Mouse (Mus musculus) small intestine, adult 2 months (tissue): Measurements from ENCODE around the gene Ptprq. TPM values are rescaled to one million over a fixed set of nuclear protein-coding genes. Genes with fewer than 3 reads are reported as not detected.

Experiments used
- H3K27ac ChIP-seq: fragments of 200-500 bp; 2 replicates; pipeline ENCODE4 v1.5.1; 2012; ENCODE audit warnings: low read depth, low read length, control low read depth, inconsistent platforms; ENCODE audit not compliant: insufficient read depth
- H3K27me3 ChIP-seq: fragments of 200-500 bp; 2 replicates; pipeline ENCODE4 v1.6.1; 2012; ENCODE audit warnings: mild to moderate bottlenecking, moderate library complexity, low read length, inconsistent platforms; ENCODE audit not compliant: control insufficient read depth, insufficient read depth
- H3K36me3 ChIP-seq: fragments of 200-500 bp; 2 replicates; pipeline ENCODE4 v1.6.1; 2012; ENCODE audit warnings: mild to moderate bottlenecking, low read length, control low read depth, inconsistent platforms; ENCODE audit not compliant: control insufficient read depth, insufficient read depth
- H3K4me1 ChIP-seq: fragments of 200-500 bp; 2 replicates; pipeline ENCODE4 v1.6.1; 2012; ENCODE audit warnings: low read length, inconsistent platforms, mixed read lengths; ENCODE audit not compliant: control insufficient read depth, insufficient read depth, insufficient read length
- H3K4me3 ChIP-seq: fragments of 200-500 bp; 2 replicates; pipeline ENCODE4 v1.5.1; 2012; ENCODE audit warnings: low read depth, mild to moderate bottlenecking, control low read depth, inconsistent platforms, low read length, moderate library complexity
- CTCF ChIP-seq: fragments of 200-500 bp; IDR thresholded peaks from 2 replicates; pipeline ENCODE4 v1.5.1; 2012; ENCODE audit warnings: low read depth, mild to moderate bottlenecking, control low read depth, inconsistent platforms, low read length, moderate library complexity, mixed read lengths; ENCODE audit not compliant: insufficient replicate concordance, insufficient read length; ENCODE audit errors: extremely low read depth
- POLR2A ChIP-seq: fragments of 200-500 bp; IDR thresholded peaks from 2 replicates; pipeline ENCODE4 v1.6.1; 2012; ENCODE audit warnings: low read depth, mild to moderate bottlenecking, control low read depth, inconsistent platforms, low read length, moderate library complexity
- WGBS: fragments of 180-500 bp; shearing (Covaris S2); methylation state at CpG from one replicate; pipeline ENCODE4 v1.1.7; 2018; 5-methylcytosine and 5-hydroxymethylcytosine counted together
- polyA plus RNA-seq: library from polyadenylated mRNA; depleted of rRNA; stranded (reverse); fragments of >200 nt; gene quantifications from 2 replicates; pipeline ENCODE4 v1.2.3, GENCODE M21; 2012

Gene Ptprq
- polyA plus RNA-seq, 1 experiment = not detected

GRCm38 (mm10) chr10:107628104-107628503 is 91.7 kb downstream of the Ptprq start:
- no peak overlapping the region for H3K27ac ChIP-seq
- TF ChIP-seq CTCF (no peak), POLR2A (no peak)
- WGBS = 61% methylated on average over 3 of the region's 3 CpGs

GRCm38 (mm10) chr10:107626648-107627047 is 93.2 kb downstream of the Ptprq start:
- TF ChIP-seq POLR2A = no peak
- no peak for TF ChIP-seq CTCF
- Histone ChIP-seq H3K4me3 (no peak overlapping the region), H3K27me3 (no peaks in the 10 kb centered on the region), H3K27ac (no peak overlapping the region), H3K4me1 (no peaks in the 10 kb centered on the region), H3K36me3 (no peaks in the 10 kb centered on the region)
- 66% methylated on average over 1 of the region's 1 CpGs for WGBS

More at GRCm38 (mm10) chr10:107628104-107628503, 91.7 kb downstream of the Ptprq start:
- no peak overlapping the region for H3K4me3 ChIP-seq
- no peaks in the 10 kb centered on the region for H3K36me3 ChIP-seq
- no peaks in the 10 kb centered on the region for H3K4me1 ChIP-seq
- H3K27me3 ChIP-seq = no peaks in the 10 kb centered on the region

GRCm38 (mm10) chr10:107624211-107624610 is 95.6 kb downstream of the Ptprq start:
- Histone ChIP-seq H3K4me3 (no peak overlapping the region), H3K27ac (no peak overlapping the region), H3K4me1 (no peaks in the 10 kb centered on the region), H3K27me3 (no peaks in the 10 kb centered on the region), H3K36me3 (no peaks in the 10 kb centered on the region)
- TF ChIP-seq POLR2A (no peak), CTCF (no peak)
- 30% methylated on average over 4 of the region's 4 CpGs for WGBS

- TF ChIP-seq POLR2A = no peak
- no peak for TF ChIP-seq CTCF
- no peaks in the 10 kb centered on the region for H3K4me1 ChIP-seq
- WGBS = 87% methylated on average over 2 of the region's 2 CpGs
- no peak overlapping the region for H3K27ac ChIP-seq
- no peaks in the 10 kb centered on the region for H3K36me3 ChIP-seq
- H3K27me3 ChIP-seq = no peaks in the 10 kb centered on the region
- no peak overlapping the region for H3K4me3 ChIP-seq
Measured at GRCm38 (mm10) chr10:107615460-107615859, 104.4 kb downstream of the Ptprq start.

- H3K27me3 ChIP-seq = no peaks in the 10 kb centered on the region
- no peaks in the 10 kb centered on the region for H3K4me1 ChIP-seq
- no peak for TF ChIP-seq POLR2A
- TF ChIP-seq CTCF = no peak
- 85% methylated on average over 6 of the region's 6 CpGs for WGBS
- H3K36me3 ChIP-seq = no peaks in the 10 kb centered on the region
- no peak overlapping the region for H3K27ac ChIP-seq
- no peak overlapping the region for H3K4me3 ChIP-seq
Measured at GRCm38 (mm10) chr10:107601371-107601770, 118.5 kb downstream of the Ptprq start.

GRCm38 (mm10) chr10:107583360-107583759 is 136.5 kb downstream of the Ptprq start:
- no peaks in the 10 kb centered on the region for H3K27me3 ChIP-seq
- 74% methylated on average over 5 of the region's 5 CpGs for WGBS

GRCm38 (mm10) chr10:107569044-107569443 is 150.8 kb downstream of the Ptprq start:
- H3K36me3 ChIP-seq = no peaks in the 10 kb centered on the region
- no peak overlapping the region for H3K27ac ChIP-seq
- H3K27me3 ChIP-seq = no peaks in the 10 kb centered on the region
- no peak for TF ChIP-seq POLR2A
- TF ChIP-seq CTCF = no peak
- WGBS = 65% methylated on average over 3 of the region's 3 CpGs
- H3K4me3 ChIP-seq = no peak overlapping the region
- H3K4me1 ChIP-seq = no peaks in the 10 kb centered on the region

More at GRCm38 (mm10) chr10:107583360-107583759, 136.5 kb downstream of the Ptprq start:
- TF ChIP-seq CTCF (no peak), POLR2A (no peak)
- Histone ChIP-seq H3K4me3 (no peak overlapping the region), H3K36me3 (no peaks in the 10 kb centered on the region), H3K27ac (no peak overlapping the region), H3K4me1 (no peaks in the 10 kb centered on the region)
